Mouse (Mus musculus): ENCODE results near the gene Tk1. TPM values are rescaled to one million over a fixed set of nuclear protein-coding genes. Genes with fewer than 3 reads are reported as not detected.

Gene Tk1
- polyA plus RNA-seq, 1 experiment from 2014 or later: 86.0 TPM

GRCm38 (mm10) chr11:117828888-117829604 is 3.2 kb upstream of the Tk1 start:
- no peaks in the 10 kb centered on the region for H3K27me3 ChIP-seq (ENCODE audit: control insufficient read depth, insufficient read depth, low read length)
- H3K9me3 ChIP-seq (ENCODE audit: control insufficient read depth, low read length): no peaks in the 10 kb centered on the region
- H3K4me1 ChIP-seq (ENCODE audit: control insufficient read depth, insufficient read depth, low read length): peaks cover 25% of the 10 kb centered on the region
- 72% methylated on average over 9 of the region's 9 CpGs for WGBS
- no peak overlapping the region for H3K4me3 ChIP-seq (ENCODE audit: low read depth, low read length)
- H3K36me3 ChIP-seq (ENCODE audit: control insufficient read depth, insufficient read depth, low read length): no peaks in the 10 kb centered on the region
- no peak overlapping the region for H3K4me2 ChIP-seq (ENCODE audit: low read depth)
- H3K9ac ChIP-seq (ENCODE audit: low read length): no peak overlapping the region
- DNase-seq (ENCODE audit: low spot score) (no peak), ATAC-seq (ENCODE audit: insufficient read depth, low FRiP score, low TSS enrichment) (no peak)
- H3K27ac ChIP-seq (ENCODE audit: low read depth, low read length): no peak overlapping the region

GRCm38 (mm10) chr11:117828149-117828887 is 2.4 kb upstream of the Tk1 start:
- Histone ChIP-seq H3K36me3 (ENCODE audit: control insufficient read depth, insufficient read depth, low read length) (no peaks in the 10 kb centered on the region), H3K4me2 (ENCODE audit: low read depth) (no peak overlapping the region), H3K9ac (ENCODE audit: low read length) (no peak overlapping the region), H3K4me1 (ENCODE audit: control insufficient read depth, insufficient read depth, low read length) (peaks cover 26% of the 10 kb centered on the region), H3K9me3 (ENCODE audit: control insufficient read depth, low read length) (no peaks in the 10 kb centered on the region), H3K27ac (ENCODE audit: low read depth, low read length) (no peak overlapping the region), H3K4me3 (ENCODE audit: low read depth, low read length) (no peak overlapping the region), H3K27me3 (ENCODE audit: control insufficient read depth, insufficient read depth, low read length) (no peaks in the 10 kb centered on the region)
- DNase-seq (ENCODE audit: low spot score) (no peak), ATAC-seq (ENCODE audit: insufficient read depth, low FRiP score, low TSS enrichment) (no peak)
- 90% methylated on average over 18 of the region's 18 CpGs for WGBS

- Histone ChIP-seq H3K4me1 (ENCODE audit: control insufficient read depth, insufficient read depth, low read length) (peaks cover 23% of the 10 kb centered on the region), H3K36me3 (ENCODE audit: control insufficient read depth, insufficient read depth, low read length) (no peaks in the 10 kb centered on the region), H3K4me3 (ENCODE audit: low read depth, low read length) (no peak overlapping the region), H3K9ac (ENCODE audit: low read length) (no peak overlapping the region), H3K9me3 (ENCODE audit: control insufficient read depth, low read length) (no peaks in the 10 kb centered on the region), H3K27me3 (ENCODE audit: control insufficient read depth, insufficient read depth, low read length) (no peaks in the 10 kb centered on the region), H3K4me2 (ENCODE audit: low read depth) (no peak overlapping the region), H3K27ac (ENCODE audit: low read depth, low read length) (no peak overlapping the region)
- no peak for ATAC-seq (ENCODE audit: insufficient read depth, low FRiP score, low TSS enrichment)
- no peak for DNase-seq (ENCODE audit: low spot score)
- WGBS: 46% methylated on average over 3 of the region's 3 CpGs
Measured at GRCm38 (mm10) chr11:117827386-117827785, 1.5 kb upstream of the Tk1 start.

GRCm38 (mm10) chr11:117826916-117827315 is 1.0 kb upstream of the Tk1 start:
- DNase-seq (ENCODE audit: low spot score) (no peak), ATAC-seq (ENCODE audit: insufficient read depth, low FRiP score, low TSS enrichment) (no peak)
- no peaks in the 10 kb centered on the region for H3K9me3 ChIP-seq (ENCODE audit: control insufficient read depth, low read length)
- H3K4me2 ChIP-seq (ENCODE audit: low read depth): no peak overlapping the region
- peaks cover 19% of the 10 kb centered on the region for H3K4me1 ChIP-seq (ENCODE audit: control insufficient read depth, insufficient read depth, low read length)
- no peak overlapping the region for H3K4me3 ChIP-seq (ENCODE audit: low read depth, low read length)
- H3K36me3 ChIP-seq (ENCODE audit: control insufficient read depth, insufficient read depth, low read length): no peaks in the 10 kb centered on the region
- H3K9ac ChIP-seq (ENCODE audit: low read length): no peak overlapping the region
- WGBS: 73% methylated on average over 8 of the region's 8 CpGs
- no peaks in the 10 kb centered on the region for H3K27me3 ChIP-seq (ENCODE audit: control insufficient read depth, insufficient read depth, low read length)
- H3K27ac ChIP-seq (ENCODE audit: low read depth, low read length): no peak overlapping the region

GRCm38 (mm10) chr11:117826164-117826563 is 272 bp upstream of the Tk1 start:
- Histone ChIP-seq H3K9ac (ENCODE audit: low read length) (peak overlapping the region; percentile 82), H3K4me1 (ENCODE audit: control insufficient read depth, insufficient read depth, low read length) (peaks cover 19% of the 10 kb centered on the region), H3K4me3 (ENCODE audit: low read depth, low read length) (peak overlapping the region; percentile 65), H3K36me3 (ENCODE audit: control insufficient read depth, insufficient read depth, low read length) (no peaks in the 10 kb centered on the region), H3K27ac (ENCODE audit: low read depth, low read length) (0 out of 2 replicates have a peak overlapping the region, but pooled peaks have one; percentile 46), H3K4me2 (ENCODE audit: low read depth) (peak overlapping the region; percentile 83), H3K27me3 (ENCODE audit: control insufficient read depth, insufficient read depth, low read length) (no peaks in the 10 kb centered on the region), H3K9me3 (ENCODE audit: control insufficient read depth, low read length) (no peaks in the 10 kb centered on the region)
- no peak for DNase-seq (ENCODE audit: low spot score)
- 0 out of 2 replicates have a peak, but pooled peaks have one; percentile 28 for ATAC-seq (ENCODE audit: insufficient read depth, low FRiP score, low TSS enrichment)
- WGBS: 17% methylated on average over 5 of the region's 5 CpGs

- Histone ChIP-seq H3K36me3 (ENCODE audit: control insufficient read depth, insufficient read depth, low read length) (no peaks in the 10 kb centered on the region), H3K27ac (ENCODE audit: low read depth, low read length) (no peak overlapping the region)
Measured at GRCm38 (mm10) chr11:117824060-117824969, 1.6 kb downstream of the Tk1 start.

GRCm38 (mm10) chr11:117823411-117823810 is 2.5 kb downstream of the Tk1 start:
- no peak overlapping the region for H3K4me2 ChIP-seq (ENCODE audit: low read depth)
- no peak overlapping the region for H3K27ac ChIP-seq (ENCODE audit: low read depth, low read length)
- ATAC-seq (ENCODE audit: insufficient read depth, low FRiP score, low TSS enrichment): no peak
- whole genome bisulfite sequencing: 92% methylated on average over 6 of the region's 6 CpGs
- DNase-seq (ENCODE audit: low spot score): no peak
- H3K36me3 ChIP-seq (ENCODE audit: control insufficient read depth, insufficient read depth, low read length): no peaks in the 10 kb centered on the region
- peaks cover 19% of the 10 kb centered on the region for H3K4me1 ChIP-seq (ENCODE audit: control insufficient read depth, insufficient read depth, low read length)
- no peaks in the 10 kb centered on the region for H3K27me3 ChIP-seq (ENCODE audit: control insufficient read depth, insufficient read depth, low read length)
- no peak overlapping the region for H3K9ac ChIP-seq (ENCODE audit: low read length)
- H3K4me3 ChIP-seq (ENCODE audit: low read depth, low read length): no peak overlapping the region
- no peaks in the 10 kb centered on the region for H3K9me3 ChIP-seq (ENCODE audit: control insufficient read depth, low read length)

More at GRCm38 (mm10) chr11:117824060-117824969, 1.6 kb downstream of the Tk1 start:
- WGBS: 29% methylated on average over 23 of the region's 23 CpGs
- Histone ChIP-seq H3K9me3 (ENCODE audit: control insufficient read depth, low read length) (no peaks in the 10 kb centered on the region), H3K4me1 (ENCODE audit: control insufficient read depth, insufficient read depth, low read length) (peaks cover 19% of the 10 kb centered on the region), H3K4me2 (ENCODE audit: low read depth) (peak overlapping the region; percentile 83), H3K4me3 (ENCODE audit: low read depth, low read length) (peak overlapping the region; percentile 65), H3K9ac (ENCODE audit: low read length) (peak overlapping the region; percentile 50), H3K27me3 (ENCODE audit: control insufficient read depth, insufficient read depth, low read length) (no peaks in the 10 kb centered on the region)
- ATAC-seq (ENCODE audit: insufficient read depth, low FRiP score, low TSS enrichment) (peak; percentile 69), DNase-seq (ENCODE audit: low spot score) (peak; percentile 86)

- Histone ChIP-seq H3K27ac (ENCODE audit: low read depth, low read length) (no peak overlapping the region), H3K9ac (ENCODE audit: low read length) (no peak overlapping the region), H3K36me3 (ENCODE audit: control insufficient read depth, insufficient read depth, low read length) (no peaks in the 10 kb centered on the region), H3K9me3 (ENCODE audit: control insufficient read depth, low read length) (no peaks in the 10 kb centered on the region), H3K4me2 (ENCODE audit: low read depth) (no peak overlapping the region), H3K27me3 (ENCODE audit: control insufficient read depth, insufficient read depth, low read length) (no peaks in the 10 kb centered on the region), H3K4me1 (ENCODE audit: control insufficient read depth, insufficient read depth, low read length) (peaks cover 19% of the 10 kb centered on the region), H3K4me3 (ENCODE audit: low read depth, low read length) (no peak overlapping the region)
- ATAC-seq (ENCODE audit: insufficient read depth, low FRiP score, low TSS enrichment) (no peak), DNase-seq (ENCODE audit: low spot score) (no peak)
- 96% methylated on average over 7 of the region's 7 CpGs for WGBS
Measured at GRCm38 (mm10) chr11:117822728-117823241, 3.1 kb downstream of the Tk1 start.
